Mouse (Mus musculus): ENCODE results near the gene Sec22a.

The Sec22a gene

GRCm38 (mm10) chr16:35309634-35310033, 54.1 kb downstream of the Sec22a start:
- DNase-seq: no peak

- DNase-seq: no peak
These were observed 55.1 kb downstream of the Sec22a start for GRCm38 (mm10) chr16:35308486-35309143.

GRCm38 (mm10) chr16:35308016-35308415, 55.7 kb downstream of the Sec22a start:
- no peak for DNase-seq

- DNase-seq: no peak
These were observed 56.4 kb downstream of the Sec22a start for GRCm38 (mm10) chr16:35307331-35307730.

GRCm38 (mm10) chr16:35306631-35307030, 57.1 kb downstream of the Sec22a start:
- DNase-seq: no peak

- no peak for DNase-seq
These were observed 58.5 kb downstream of the Sec22a start for GRCm38 (mm10) chr16:35305226-35305625.

- DNase-seq: no peak
These were observed 59.3 kb downstream of the Sec22a start for GRCm38 (mm10) chr16:35304416-35304815.

GRCm38 (mm10) chr16:35303721-35304120, 60.0 kb downstream of the Sec22a start:
- DNase-seq: no peak

GRCm38 (mm10) chr16:35302441-35303280, 61.1 kb downstream of the Sec22a start:
- DNase-seq: no peak

GRCm38 (mm10) chr16:35300156-35300555, 63.6 kb downstream of the Sec22a start:
- no peak for DNase-seq

GRCm38 (mm10) chr16:35297786-35298185, 65.9 kb downstream of the Sec22a start:
- peak in 1 of 2 experiments; percentile 37 for DNase-seq

- peak; percentile 45 to 53 for DNase-seq
These were observed 76.5 kb downstream of the Sec22a start for GRCm38 (mm10) chr16:35287244-35287643.

GRCm38 (mm10) chr16:35285821-35286220, 77.9 kb downstream of the Sec22a start:
- DNase-seq: no peak

GRCm38 (mm10) chr16:35282456-35282855, 81.3 kb downstream of the Sec22a start:
- no peak for DNase-seq

GRCm38 (mm10) chr16:35278166-35278565, 85.6 kb downstream of the Sec22a start:
- peak; percentile 52 to 61 for DNase-seq

GRCm38 (mm10) chr16:35272417-35272816, 91.3 kb downstream of the Sec22a start:
- DNase-seq: no peak

GRCm38 (mm10) chr16:35271572-35271971, 92.1 kb downstream of the Sec22a start:
- no peak for DNase-seq

GRCm38 (mm10) chr16:35270945-35271344, 92.8 kb downstream of the Sec22a start:
- no peak for DNase-seq

- DNase-seq: peak; percentile 97 to 98
These were observed 93.3 kb downstream of the Sec22a start for GRCm38 (mm10) chr16:35270353-35270934.

Data from cerebellum, postnatal 14 days (tissue).